Mouse (Mus musculus) embryonic fibroblast, embryonic 13.5 days (primary cell): ENCODE measurements at regions not wholly inside any gene's neighbourhood (a gene's known extent, or its start where the extent isn't known, plus 50 kb on each side); places are given as distances from the start of the nearest gene placed in this dataset.

Source experiments
- H3K27ac ChIP-seq: 2 replicates; pipeline ENCODE4 v1.5.1; 2012; ENCODE audit warnings: low read length, control low read depth, inconsistent platforms; ENCODE audit not compliant: insufficient read depth
- H3K4me1 ChIP-seq: 2 replicates; pipeline ENCODE4 v1.6.1; 2011; ENCODE audit warnings: low read length; ENCODE audit not compliant: control insufficient read depth, insufficient read depth
- H3K4me3 ChIP-seq: 2 replicates; pipeline ENCODE4 v1.5.1; 2011; ENCODE audit warnings: mild to moderate bottlenecking, control low read depth, low read length; ENCODE audit not compliant: insufficient read depth
- CTCF ChIP-seq: IDR thresholded peaks from 2 replicates; pipeline ENCODE4 v1.5.1; 2011; ENCODE audit warnings: mild to moderate bottlenecking, control low read depth, low read length, moderate library complexity, borderline replicate concordance; ENCODE audit not compliant: insufficient read depth
- POLR2A ChIP-seq: IDR thresholded peaks from 2 replicates; pipeline ENCODE4 v1.6.1; 2011; ENCODE audit warnings: low read depth, mild to moderate bottlenecking, control low read depth, low read length, moderate library complexity

DNA sequence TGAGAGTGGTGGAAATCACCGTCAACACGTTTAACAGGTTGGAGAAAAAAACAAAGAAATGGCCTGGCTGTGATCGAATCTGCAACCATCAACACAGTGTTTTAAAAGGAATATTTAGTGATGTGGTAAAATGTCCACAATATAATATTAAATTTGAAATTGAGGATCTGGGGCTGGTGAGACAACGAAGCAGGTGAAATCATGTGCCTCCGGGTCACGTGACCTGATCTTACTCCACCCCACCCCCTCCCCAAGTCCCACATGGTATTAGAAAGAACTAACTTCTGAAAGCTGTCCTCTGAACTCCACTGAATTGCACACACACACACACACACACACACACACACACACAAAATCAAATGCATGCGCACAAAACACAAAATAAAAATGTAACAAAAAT is 51.3 kb upstream of the Arid1b start:
- Histone ChIP-seq H3K27ac (no peak overlapping the region), H3K4me1 (no peaks in the 10 kb centered on the region), H3K4me3 (no peak overlapping the region)
- TF ChIP-seq POLR2A (no peak), CTCF (no peak)
